Mouse (Mus musculus) bone marrow, adult 2 months (tissue): Measurements from ENCODE around the gene Nup93.

ENCODE experiments used
- CTCF ChIP-seq: fragments of 200-500 bp; IDR thresholded peaks from 2 replicates; pipeline ENCODE4 v1.5.1; 2011; ENCODE audit warnings: low read length, control low read depth; ENCODE audit not compliant: control insufficient read depth, insufficient read depth
- POLR2A ChIP-seq: fragments of 200-500 bp; IDR thresholded peaks from 2 replicates; pipeline ENCODE4 v1.6.1; 2011; ENCODE audit warnings: low read depth, mild to moderate bottlenecking, control low read depth, low read length, borderline replicate concordance; ENCODE audit not compliant: control insufficient read depth

DNA sequence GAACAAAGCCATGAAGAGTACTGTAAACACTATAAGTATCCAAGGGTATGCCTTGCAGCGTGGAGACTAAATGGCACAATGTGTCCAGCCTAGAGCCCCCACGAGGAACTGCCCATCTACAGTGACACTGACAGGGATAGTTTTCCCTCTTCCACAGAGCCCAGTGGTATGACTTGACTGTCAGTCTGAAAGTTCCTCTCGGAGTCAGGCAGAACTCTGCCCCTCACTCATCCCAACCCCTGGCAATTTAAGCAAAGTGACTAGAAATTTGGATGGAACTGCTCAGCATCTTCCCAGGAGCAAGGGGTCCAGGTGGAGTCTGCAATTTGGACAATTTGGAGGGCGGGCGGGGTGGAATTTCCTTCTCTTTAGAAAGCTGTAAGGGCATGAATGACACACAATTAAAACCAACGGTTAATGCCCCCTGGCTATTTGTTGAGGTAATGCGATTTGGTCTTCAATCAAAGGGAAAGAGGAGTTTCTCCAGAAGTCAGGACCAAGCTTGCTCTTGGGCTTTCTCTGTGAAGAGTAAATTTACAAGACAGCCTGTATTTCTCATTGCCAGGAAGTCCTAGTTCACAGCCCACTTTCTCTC, 39.6 kb upstream of the Nup93 start:
- TF ChIP-seq POLR2A (no peak), CTCF (no peak)
